Mouse (Mus musculus): ENCODE results near the gene Chp1. TPM values are rescaled to one million over a fixed set of nuclear protein-coding genes. Genes with fewer than 3 reads are reported as not detected.
"Not testable (repeated sequence)": the region's sequence is repeated elsewhere in the genome, so short reads cannot be mapped to it uniquely, and the experiment has no call there.

The Chp1 gene
- polyA plus RNA-seq, 1 experiment from 2014 or later: 67.7 TPM

DNA sequence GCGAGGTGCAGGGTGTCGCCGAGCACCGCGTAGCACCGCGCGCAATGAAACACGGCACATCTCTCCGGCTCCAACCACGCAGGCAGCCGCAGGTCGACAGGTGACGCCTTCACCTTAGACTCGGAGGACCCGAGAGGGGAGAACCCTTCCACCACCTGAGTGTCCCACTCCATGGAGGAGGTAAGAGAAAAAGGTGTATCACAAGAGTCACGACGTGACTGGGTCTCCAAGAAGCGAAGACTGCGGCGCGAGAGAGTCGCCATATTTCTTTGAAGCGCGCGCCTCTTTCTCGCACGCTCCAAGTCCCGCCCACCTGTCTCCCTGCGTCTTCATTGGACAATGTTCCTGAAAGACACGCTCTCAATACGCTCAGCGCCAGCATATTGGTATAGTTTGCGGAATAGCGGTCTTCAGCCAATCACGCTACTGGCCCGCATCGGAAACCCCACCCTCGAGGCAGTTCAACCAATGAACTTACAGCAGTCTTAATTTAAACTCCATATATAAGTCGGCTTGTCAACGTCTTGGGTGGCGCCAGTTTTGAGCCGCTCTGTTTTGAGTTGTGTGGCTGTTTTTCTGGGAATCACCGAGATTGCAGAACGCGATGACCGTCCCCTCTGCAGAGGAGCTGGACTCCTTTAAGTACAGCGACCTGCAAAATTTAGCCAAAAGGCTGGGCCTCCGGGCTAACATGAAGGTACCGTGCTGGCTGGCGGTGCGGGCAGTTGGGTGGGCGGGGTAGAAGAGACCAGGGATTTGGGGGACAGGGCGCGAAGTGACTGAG, 70.9 kb downstream of the Chp1 start, which contains the start of the genes Nusap1 and Oip5:
TSS of gene Nusap1 (plus strand) at position 100 of the 784 bp plus-strand sequence.
TSS of gene Oip5 (minus strand) at position 271 of the 784 bp plus-strand sequence.
- Histone ChIP-seq H3K27me3 (ENCODE audit: control insufficient read depth, insufficient read depth, low read length) (no peaks in the 10 kb centered on the region), H3K4me2 (replicated peaks; ENCODE audit: low read depth, low read length) (peak within 1 kb of the TSS; percentile 75), H3K4me3 (ENCODE audit: low read depth, low read length) (peak within 1 kb of the TSS; percentile 82), H3K9me3 (ENCODE audit: control insufficient read depth, low read depth, low read length) (no peaks in the 10 kb centered on the region), H3K36me3 (ENCODE audit: control insufficient read depth, insufficient read depth, low read length) (no peaks in the 10 kb centered on the region), H3K27ac (ENCODE audit: low read length) (peak within 1 kb of the TSS; percentile 74), H3K4me1 (ENCODE audit: control insufficient read depth, insufficient read depth, low read length) (peaks cover 20% of the 10 kb centered on the region; the same call in 1 of the 2 replicates), H3K9ac (replicated peaks; ENCODE audit: low read depth, low read length) (peak within 1 kb of the TSS; percentile 67)
- peak; percentile 100 for ATAC-seq (ENCODE audit: insufficient number of reproducible peaks, insufficient read depth, low FRiP score, low read depth)
- WGBS: under 1% methylated on average over 55 of the region's 55 CpGs

DNA sequence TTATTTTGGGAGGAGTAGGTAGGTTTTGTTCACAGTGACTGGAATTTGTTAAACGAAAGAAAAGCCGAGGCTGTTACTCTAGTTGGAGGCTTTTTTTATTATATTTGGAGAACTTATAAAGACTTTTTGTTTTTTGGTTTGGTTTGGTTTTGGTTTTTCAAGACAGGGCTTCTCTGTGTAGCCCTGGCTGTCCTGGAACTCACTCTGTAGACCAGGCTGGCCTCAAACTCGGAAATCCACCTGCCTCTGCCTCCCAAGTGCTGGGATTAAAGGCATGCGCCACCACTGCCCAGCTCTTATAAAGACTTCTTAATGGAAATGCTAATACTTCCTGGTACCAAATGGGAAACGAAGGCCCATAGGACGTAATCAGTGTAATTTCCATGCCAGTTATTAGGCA, 71.5 kb downstream of the Chp1 start:
- H3K27me3 ChIP-seq (ENCODE audit: control insufficient read depth, insufficient read depth, low read length); ATAC-seq (ENCODE audit: insufficient number of reproducible peaks, insufficient read depth, low FRiP score, low read depth); H3K36me3 ChIP-seq (ENCODE audit: control insufficient read depth, insufficient read depth, low read length); H3K9me3 ChIP-seq (ENCODE audit: control insufficient read depth, low read depth, low read length); H3K27ac ChIP-seq (ENCODE audit: low read length): not testable (repeated sequence)
- H3K9ac ChIP-seq (replicated peaks; ENCODE audit: low read depth, low read length): peak overlapping the region; percentile 25; the same call in 1 of the 2 replicates
- H3K4me1 ChIP-seq (ENCODE audit: control insufficient read depth, insufficient read depth, low read length): peaks cover 20% of the 10 kb centered on the region; the same call in 1 of the 2 replicates
- peak overlapping the region; percentile 82 for H3K4me3 ChIP-seq (ENCODE audit: low read depth, low read length)
- 14% methylated on average over 6 of the region's 6 CpGs for WGBS
- H3K4me2 ChIP-seq (replicated peaks; ENCODE audit: low read depth, low read length): peak overlapping the region; percentile 62

DNA sequence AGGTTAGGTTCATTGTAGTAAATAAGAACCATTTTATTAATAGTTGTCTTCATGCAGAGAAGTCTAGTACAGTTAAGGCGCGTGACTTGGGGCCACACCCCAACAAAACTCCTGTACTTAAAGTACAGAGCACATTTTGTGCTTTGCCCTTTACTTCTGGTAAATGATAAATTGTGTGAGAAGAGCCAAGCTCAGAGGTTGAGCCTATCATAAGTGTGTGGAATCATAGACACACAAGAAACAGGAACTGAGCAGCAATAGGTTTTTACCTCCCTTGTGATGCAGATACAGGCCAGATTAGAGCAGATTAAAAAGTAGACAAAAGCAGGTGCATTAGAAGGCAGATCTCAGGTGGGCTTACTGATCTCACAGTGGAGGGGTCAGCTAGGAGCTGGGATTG, 73.8 kb downstream of the Chp1 start:
- no peaks in the 10 kb centered on the region for H3K27me3 ChIP-seq (ENCODE audit: control insufficient read depth, insufficient read depth, low read length)
- H3K9me3 ChIP-seq (ENCODE audit: control insufficient read depth, low read depth, low read length): no peaks in the 10 kb centered on the region
- H3K4me1 ChIP-seq (ENCODE audit: control insufficient read depth, insufficient read depth, low read length): peaks cover 20% of the 10 kb centered on the region; the same call in 1 of the 2 replicates
- H3K9ac ChIP-seq (replicated peaks; ENCODE audit: low read depth, low read length): no peak overlapping the region
- no peak overlapping the region for H3K4me3 ChIP-seq (ENCODE audit: low read depth, low read length)
- no peak overlapping the region for H3K4me2 ChIP-seq (replicated peaks; ENCODE audit: low read depth, low read length)
- peaks cover 22% of the 10 kb centered on the region for H3K36me3 ChIP-seq (ENCODE audit: control insufficient read depth, insufficient read depth, low read length)
- 95% methylated on average over 2 of the region's 2 CpGs for WGBS
- H3K27ac ChIP-seq (ENCODE audit: low read length): no peak overlapping the region
- no peak for ATAC-seq (ENCODE audit: insufficient number of reproducible peaks, insufficient read depth, low FRiP score, low read depth)

Other genes with a start within 250 kb of the Chp1 start
- gene Dll4, start 221.9 kb upstream of the Chp1 start, polyA plus RNA-seq (2014; fragmentation: Nextera tagmentation; extraction: Ambion mirVana): 5.6 and 6.9 TPM in 2 replicates
- 0.20 TPM in 2 replicates for gene Chac1, start 196.5 kb upstream of the Chp1 start, polyA plus RNA-seq (2014; fragmentation: Nextera tagmentation; extraction: Ambion mirVana)
- gene Ino80, start 70.0 kb upstream of the Chp1 start, polyA plus RNA-seq (2014; fragmentation: Nextera tagmentation; extraction: Ambion mirVana): 8.0 and 8.1 TPM in 2 replicates
- 0.35 and 0.52 TPM in 2 replicates for gene Exd1, start 70 bp upstream of the Chp1 start, polyA plus RNA-seq (2014; fragmentation: Nextera tagmentation; extraction: Ambion mirVana)
- gene Nusap1, start 70.6 kb downstream of the Chp1 start, polyA plus RNA-seq (2014; fragmentation: Nextera tagmentation; extraction: Ambion mirVana): 73.0 and 73.2 TPM in 2 replicates
- gene Oip5, start 70.8 kb downstream of the Chp1 start, polyA plus RNA-seq (2014; fragmentation: Nextera tagmentation; extraction: Ambion mirVana): 26.7 and 27.1 TPM in 2 replicates
- 39.5 and 42.4 TPM in 2 replicates for gene Ndufaf1, start 115.1 kb downstream of the Chp1 start, polyA plus RNA-seq (2014; fragmentation: Nextera tagmentation; extraction: Ambion mirVana)
- 39.0 and 39.8 TPM in 2 replicates for gene Rtf1, start 127.4 kb downstream of the Chp1 start, polyA plus RNA-seq (2014; fragmentation: Nextera tagmentation; extraction: Ambion mirVana)
- gene Itpka, start 194.6 kb downstream of the Chp1 start, polyA plus RNA-seq (2014; fragmentation: Nextera tagmentation; extraction: Ambion mirVana): 10.5 and 12.1 TPM in 2 replicates
- gene Ltk, start 212.7 kb downstream of the Chp1 start, polyA plus RNA-seq (2014; fragmentation: Nextera tagmentation; extraction: Ambion mirVana): 3.1 and 3.3 TPM in 2 replicates
- 26.6 and 28.2 TPM in 2 replicates for gene Rpap1, start 239.8 kb downstream of the Chp1 start, polyA plus RNA-seq (2014; fragmentation: Nextera tagmentation; extraction: Ambion mirVana)